Mouse (Mus musculus): Measurements from ENCODE around the gene Hoxc6. TPM values are rescaled to one million over a fixed set of nuclear protein-coding genes. Genes with fewer than 3 reads are reported as not detected.

Gene Hoxc6
- polyA plus RNA-seq, 1 experiment from 2014 or later = not detected

DNA sequence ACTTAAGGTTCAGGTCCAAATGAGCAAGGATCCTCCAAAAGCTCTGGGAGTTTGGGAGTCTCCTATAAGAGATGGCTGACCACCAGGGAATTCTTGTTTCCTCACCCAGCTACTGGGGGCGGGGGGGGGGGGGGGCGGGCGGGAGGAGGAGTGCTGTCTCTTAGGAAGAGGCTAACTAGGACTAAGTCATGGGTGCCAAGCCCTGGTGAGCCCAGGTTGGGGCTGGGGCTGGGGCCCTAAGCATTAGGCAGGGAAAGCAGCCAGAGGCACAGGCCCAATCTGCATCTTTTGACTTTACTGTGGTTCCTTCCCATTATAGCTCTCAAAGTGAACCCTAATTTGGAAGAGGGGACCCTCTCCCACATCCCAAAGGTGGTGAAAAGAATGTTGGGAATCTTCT lies 34.1 kb downstream of the Hoxc6 start:
- H3K4me3 ChIP-seq = no peak overlapping the region
- peak; percentile 12 for DNase-seq (ENCODE audit: low spot score)
- peaks cover 100% of the 10 kb centered on the region for H3K27me3 ChIP-seq (ENCODE audit: insufficient read depth, poor library complexity, severe bottlenecking)
- H3K4me1 ChIP-seq (replicated peaks) = peaks cover 7% of the 10 kb centered on the region; the same call in 1 of the 2 replicates
- H3K36me3 ChIP-seq = no peaks in the 10 kb centered on the region
- H3K27ac ChIP-seq = no peak overlapping the region
- 0% methylated on average over 3 of the region's 3 CpGs for WGBS
- no peaks in the 10 kb centered on the region for H3K9me3 ChIP-seq

DNA sequence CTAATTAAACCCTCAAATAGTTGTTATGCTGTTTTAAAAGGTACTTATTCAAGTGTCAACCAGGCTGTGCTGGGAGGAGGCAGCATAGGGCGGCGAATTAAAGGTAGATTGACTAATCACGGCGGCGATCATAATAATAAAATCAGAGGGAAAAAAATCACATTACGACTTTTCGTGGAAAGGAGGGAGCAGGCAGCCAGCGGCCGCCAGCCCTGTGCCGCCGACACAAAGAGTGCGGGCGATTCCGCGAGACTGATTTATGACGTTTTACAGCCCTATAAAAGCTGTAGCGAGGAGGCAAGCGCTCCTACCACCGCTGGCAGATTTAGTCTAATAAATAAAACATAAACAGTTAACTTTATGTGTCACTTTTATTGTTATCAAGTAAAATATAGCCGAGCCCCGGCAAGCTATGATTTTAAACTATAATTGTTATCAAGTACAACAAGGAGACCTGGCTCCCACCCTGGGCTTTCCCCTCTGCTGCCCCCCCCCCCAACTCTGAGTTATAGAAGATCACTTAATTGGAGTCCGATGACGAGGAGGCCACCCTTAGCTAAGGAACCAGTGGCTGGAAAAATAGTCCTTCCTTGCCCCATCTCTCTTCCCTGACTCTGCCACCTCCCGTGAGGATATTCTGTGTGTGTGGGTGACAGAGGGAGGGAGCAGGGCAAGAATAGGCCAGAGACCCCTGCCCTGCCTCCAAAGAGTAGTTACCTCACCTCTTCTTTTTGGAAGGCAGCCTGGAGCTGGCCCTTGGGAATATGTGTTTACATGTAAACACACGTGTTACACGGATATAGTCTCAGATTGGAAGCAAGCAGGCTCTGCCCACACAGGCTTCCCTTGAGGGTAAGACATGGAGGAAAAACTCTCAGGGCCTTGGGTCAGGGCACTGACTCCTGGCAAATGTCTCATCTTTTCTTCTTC lies 34.9 kb downstream of the Hoxc6 start:
- Histone ChIP-seq H3K4me3 (no peak overlapping the region), H3K27ac (no peak overlapping the region), H3K9me3 (no peaks in the 10 kb centered on the region), H3K36me3 (no peaks in the 10 kb centered on the region), H3K27me3 (ENCODE audit: insufficient read depth, poor library complexity, severe bottlenecking) (peaks cover 100% of the 10 kb centered on the region), H3K4me1 (replicated peaks) (peaks cover 7% of the 10 kb centered on the region; the same call in 1 of the 2 replicates)
- 1% methylated on average over 26 of the region's 26 CpGs for WGBS
- peak; percentile 37 for DNase-seq (ENCODE audit: low spot score)

DNA sequence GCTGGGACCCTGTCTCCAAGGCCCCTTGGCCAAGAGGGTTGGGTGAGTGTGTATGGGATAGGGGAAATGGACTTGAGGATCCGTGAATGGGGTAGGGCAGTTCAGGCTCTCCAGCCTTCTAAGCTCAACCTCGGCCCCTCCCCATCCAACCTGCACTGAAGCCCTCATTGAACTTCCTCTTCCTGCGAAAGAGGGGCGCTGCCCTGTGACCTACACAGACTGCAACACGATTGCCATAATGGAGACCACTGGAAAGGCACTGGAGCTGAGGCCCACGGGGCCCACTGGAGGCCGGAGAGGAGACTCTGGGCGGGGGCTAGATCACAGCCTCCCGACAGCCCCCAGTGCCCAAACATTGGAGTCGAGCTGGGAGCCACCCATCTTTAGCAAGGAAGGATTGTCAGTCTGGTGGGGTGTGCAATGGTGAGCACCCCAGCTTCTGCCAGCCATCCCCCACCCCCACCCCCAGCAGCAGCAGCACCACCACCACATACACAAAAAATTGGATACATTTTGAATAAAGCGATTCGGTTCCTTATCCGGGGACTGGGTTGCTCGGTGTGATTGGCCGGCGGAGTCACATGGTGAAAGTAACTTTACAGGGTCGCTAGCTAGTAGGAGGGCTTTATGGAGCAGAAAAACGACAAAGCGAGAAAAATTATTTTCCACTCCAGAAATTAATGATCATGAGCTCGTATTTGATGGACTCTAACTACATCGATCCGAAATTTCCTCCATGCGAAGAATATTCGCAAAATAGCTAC lies 36.2 kb downstream of the Hoxc6 start:
- no peak overlapping the region for H3K27ac ChIP-seq
- H3K4me3 ChIP-seq = peak overlapping the region; percentile 42
- peaks cover 100% of the 10 kb centered on the region for H3K27me3 ChIP-seq (ENCODE audit: insufficient read depth, poor library complexity, severe bottlenecking)
- peak; percentile 38 for DNase-seq (ENCODE audit: low spot score)
- H3K36me3 ChIP-seq = no peaks in the 10 kb centered on the region
- no peaks in the 10 kb centered on the region for H3K9me3 ChIP-seq
- WGBS = under 1% methylated on average over 24 of the region's 24 CpGs
- peaks cover 7% of the 10 kb centered on the region; the same call in 1 of the 2 replicates for H3K4me1 ChIP-seq (replicated peaks)

DNA sequence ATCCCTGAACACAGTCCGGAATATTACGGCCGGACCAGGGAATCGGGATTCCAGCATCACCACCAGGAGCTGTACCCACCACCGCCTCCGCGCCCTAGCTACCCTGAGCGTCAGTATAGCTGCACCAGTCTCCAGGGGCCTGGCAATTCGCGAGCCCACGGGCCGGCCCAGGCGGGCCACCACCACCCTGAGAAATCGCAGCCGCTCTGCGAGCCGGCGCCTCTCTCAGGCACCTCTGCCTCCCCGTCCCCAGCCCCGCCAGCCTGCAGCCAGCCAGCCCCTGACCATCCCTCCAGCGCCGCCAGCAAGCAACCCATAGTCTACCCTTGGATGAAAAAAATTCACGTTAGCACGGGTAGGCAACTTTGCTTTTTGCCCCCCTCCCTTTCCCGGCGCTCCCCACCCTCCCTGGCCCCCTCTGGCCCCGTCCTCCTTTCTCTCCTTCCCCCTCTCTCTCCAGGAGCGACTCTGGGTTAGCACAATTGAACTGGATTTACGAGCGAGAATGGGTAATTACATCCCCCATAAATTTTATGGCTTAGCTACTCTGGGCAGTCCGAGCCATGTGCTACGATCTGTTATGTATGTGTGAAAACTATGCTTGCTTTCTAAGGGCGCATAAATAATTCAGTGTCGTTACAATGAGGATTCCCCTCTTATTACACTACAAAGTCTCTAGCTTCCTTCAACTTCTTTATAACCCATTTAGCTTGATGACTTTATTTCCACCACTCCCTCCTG lies 36.9 kb downstream of the Hoxc6 start:
- peak; percentile 46 for DNase-seq (ENCODE audit: low spot score)
- H3K27me3 ChIP-seq (ENCODE audit: insufficient read depth, poor library complexity, severe bottlenecking) = peaks cover 100% of the 10 kb centered on the region
- H3K27ac ChIP-seq = peak overlapping the region; percentile 53; the same call in 1 of the 2 replicates
- H3K36me3 ChIP-seq = no peaks in the 10 kb centered on the region
- H3K4me1 ChIP-seq (replicated peaks) = peaks cover 7% of the 10 kb centered on the region; the same call in 1 of the 2 replicates
- no peaks in the 10 kb centered on the region for H3K9me3 ChIP-seq
- H3K4me3 ChIP-seq = peak overlapping the region; percentile 42
- under 1% methylated on average over 34 of the region's 34 CpGs for WGBS

DNA sequence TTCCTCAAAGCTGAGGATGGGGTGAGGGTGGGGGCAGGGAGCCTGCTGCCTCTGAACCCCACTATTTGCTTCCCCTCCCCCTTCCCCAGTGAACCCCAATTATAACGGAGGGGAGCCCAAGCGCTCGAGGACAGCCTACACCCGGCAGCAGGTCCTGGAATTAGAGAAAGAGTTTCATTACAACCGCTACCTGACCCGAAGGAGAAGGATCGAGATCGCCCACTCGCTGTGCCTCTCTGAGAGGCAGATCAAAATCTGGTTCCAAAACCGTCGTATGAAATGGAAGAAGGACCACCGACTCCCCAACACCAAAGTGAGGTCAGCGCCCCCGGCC lies 37.5 kb downstream of the Hoxc6 start:
- DNase-seq (ENCODE audit: low spot score) = peak; percentile 39
- Histone ChIP-seq H3K4me3 (peak overlapping the region; percentile 42), H3K36me3 (no peaks in the 10 kb centered on the region), H3K27me3 (ENCODE audit: insufficient read depth, poor library complexity, severe bottlenecking) (peaks cover 100% of the 10 kb centered on the region), H3K27ac (peak overlapping the region; percentile 26; the same call in 1 of the 2 replicates), H3K9me3 (no peaks in the 10 kb centered on the region), H3K4me1 (replicated peaks) (peaks cover 7% of the 10 kb centered on the region; the same call in 1 of the 2 replicates)
- under 1% methylated on average over 14 of the region's 14 CpGs for WGBS

DNA sequence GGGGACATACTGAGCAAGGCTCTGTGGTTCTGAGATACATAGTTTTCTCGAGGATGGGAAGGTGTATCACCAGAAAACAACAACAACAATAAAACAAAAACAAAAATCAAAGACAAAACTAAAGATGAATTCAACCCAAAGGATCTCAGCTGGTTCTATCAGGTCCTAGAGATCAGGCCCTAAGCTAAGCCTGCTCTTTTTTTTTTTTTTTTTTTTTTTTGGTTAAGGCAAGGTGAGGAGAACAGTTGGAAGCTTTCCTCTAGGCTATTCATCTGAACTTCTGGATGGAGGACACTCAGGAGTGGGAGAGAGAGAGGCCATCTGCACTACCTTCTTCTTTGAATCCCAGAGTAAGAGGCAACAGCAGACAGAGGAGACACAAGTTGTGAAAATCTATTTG lies 39.5 kb downstream of the Hoxc6 start:
- H3K4me3 ChIP-seq = no peak overlapping the region

DNA sequence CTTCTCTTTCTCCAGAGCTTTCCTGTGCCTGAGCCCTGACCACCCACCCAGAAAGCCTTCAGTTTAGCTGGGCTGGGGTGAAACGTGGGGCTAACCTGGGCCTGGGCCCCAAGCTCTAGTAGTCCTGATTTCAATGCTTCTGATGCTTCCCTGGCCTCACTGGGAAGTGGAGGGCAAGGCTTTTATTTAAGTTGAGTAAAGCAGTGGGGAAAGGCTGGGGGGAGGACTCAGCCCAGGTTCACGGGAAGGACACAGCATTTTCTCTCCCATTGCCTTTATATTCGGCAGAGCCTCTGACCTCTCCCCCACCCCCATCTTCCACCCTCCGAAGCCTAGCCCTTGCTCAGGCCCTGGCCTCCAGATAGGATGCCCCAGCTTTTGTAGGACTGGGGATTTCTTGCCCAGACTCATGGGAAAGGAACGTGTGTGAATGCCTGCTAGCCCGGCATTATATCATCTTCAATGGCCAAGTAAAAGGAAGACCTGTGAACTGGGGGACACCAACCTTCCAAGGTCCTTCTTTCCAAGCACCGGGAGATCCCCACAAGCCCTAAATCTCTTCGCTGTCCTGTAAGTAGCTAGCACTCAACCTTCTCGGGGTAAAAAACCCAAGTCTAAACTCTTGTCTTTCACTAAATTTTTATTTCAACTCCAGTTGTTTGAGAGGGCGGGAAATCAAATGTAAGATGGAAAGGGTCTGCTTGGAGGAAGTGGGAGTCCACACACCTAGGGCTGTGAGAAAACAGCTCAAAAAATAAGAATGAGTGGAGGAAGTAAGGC lies 40.8 kb downstream of the Hoxc6 start:
- Histone ChIP-seq H3K9me3 (no peaks in the 10 kb centered on the region), H3K27me3 (ENCODE audit: insufficient read depth, poor library complexity, severe bottlenecking) (peaks cover 100% of the 10 kb centered on the region), H3K4me3 (no peak overlapping the region), H3K27ac (no peak overlapping the region), H3K4me1 (replicated peaks) (peaks cover 7% of the 10 kb centered on the region; the same call in 1 of the 2 replicates), H3K36me3 (no peaks in the 10 kb centered on the region)
- 8% methylated on average over 10 of the region's 10 CpGs for WGBS
- peak; percentile 26 for DNase-seq (ENCODE audit: low spot score)

More for the DNA sequence above, 39.5 kb downstream of the Hoxc6 start:
- WGBS = 18% methylated on average over 1 of the region's 1 CpGs
- peaks cover 7% of the 10 kb centered on the region; the same call in 1 of the 2 replicates for H3K4me1 ChIP-seq (replicated peaks)
- H3K27me3 ChIP-seq (ENCODE audit: insufficient read depth, poor library complexity, severe bottlenecking) = peaks cover 100% of the 10 kb centered on the region
- no peaks in the 10 kb centered on the region for H3K36me3 ChIP-seq
- no peaks in the 10 kb centered on the region for H3K9me3 ChIP-seq
- no peak for DNase-seq (ENCODE audit: low spot score)
- H3K27ac ChIP-seq = no peak overlapping the region

DNA sequence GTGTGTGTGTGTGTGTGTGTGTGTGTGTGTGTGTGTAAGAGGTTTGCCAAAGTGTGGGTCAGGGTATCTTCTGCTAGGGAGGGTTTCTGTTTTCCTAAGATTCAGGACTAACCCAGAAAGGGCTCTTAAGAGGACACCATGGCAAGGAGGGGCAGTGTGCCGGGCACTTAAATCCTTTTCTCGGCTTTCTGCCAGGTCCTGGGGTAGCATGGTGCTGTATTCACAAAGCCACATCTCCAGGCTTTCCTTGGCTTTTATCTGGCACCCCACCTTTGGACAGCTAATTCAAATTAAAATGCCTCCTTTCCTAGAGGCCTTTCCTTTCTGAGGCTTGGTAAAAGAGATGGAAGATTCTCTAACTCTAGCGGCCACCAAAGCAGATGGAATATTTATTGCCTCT lies 41.6 kb downstream of the Hoxc6 start:
- 7% methylated on average over 3 of the region's 3 CpGs for WGBS
- no peaks in the 10 kb centered on the region for H3K9me3 ChIP-seq
- H3K4me1 ChIP-seq (replicated peaks) = peaks cover 3% of the 10 kb centered on the region; the same call in 1 of the 2 replicates
- H3K27me3 ChIP-seq (ENCODE audit: insufficient read depth, poor library complexity, severe bottlenecking) = peaks cover 100% of the 10 kb centered on the region
- no peaks in the 10 kb centered on the region for H3K36me3 ChIP-seq
- DNase-seq (ENCODE audit: low spot score) = peak; percentile 20
- H3K27ac ChIP-seq = no peak overlapping the region
- H3K4me3 ChIP-seq = no peak overlapping the region

DNA sequence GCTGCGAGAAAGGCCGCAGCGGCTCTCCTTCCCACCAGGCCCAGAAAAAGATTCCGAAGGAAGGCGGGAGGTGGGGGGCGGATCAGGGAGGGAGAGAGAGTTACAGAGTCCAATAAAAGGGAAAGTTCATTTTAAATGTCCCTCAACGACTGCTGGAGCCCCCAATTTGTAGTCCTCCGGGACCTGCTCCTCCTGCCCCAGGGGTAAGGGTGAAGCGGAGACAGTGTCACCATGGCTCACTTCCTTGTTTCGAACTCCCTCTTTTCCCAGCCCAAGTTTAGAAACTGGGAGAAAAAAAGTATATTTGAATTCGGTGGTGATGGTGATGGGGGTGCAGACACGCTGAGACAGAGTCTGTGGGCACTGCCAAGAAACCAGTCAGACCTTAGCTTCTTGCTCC lies 42.5 kb downstream of the Hoxc6 start:
- Histone ChIP-seq H3K36me3 (no peaks in the 10 kb centered on the region), H3K4me1 (replicated peaks) (no peaks in the 10 kb centered on the region), H3K27ac (no peak overlapping the region; the same call in 1 of the 2 replicates), H3K4me3 (no peak overlapping the region; the same call in 1 of the 2 replicates), H3K27me3 (ENCODE audit: insufficient read depth, poor library complexity, severe bottlenecking) (peaks cover 100% of the 10 kb centered on the region), H3K9me3 (no peaks in the 10 kb centered on the region)
- WGBS = 1% methylated on average over 12 of the region's 12 CpGs
- no peak for DNase-seq (ENCODE audit: low spot score)

DNA sequence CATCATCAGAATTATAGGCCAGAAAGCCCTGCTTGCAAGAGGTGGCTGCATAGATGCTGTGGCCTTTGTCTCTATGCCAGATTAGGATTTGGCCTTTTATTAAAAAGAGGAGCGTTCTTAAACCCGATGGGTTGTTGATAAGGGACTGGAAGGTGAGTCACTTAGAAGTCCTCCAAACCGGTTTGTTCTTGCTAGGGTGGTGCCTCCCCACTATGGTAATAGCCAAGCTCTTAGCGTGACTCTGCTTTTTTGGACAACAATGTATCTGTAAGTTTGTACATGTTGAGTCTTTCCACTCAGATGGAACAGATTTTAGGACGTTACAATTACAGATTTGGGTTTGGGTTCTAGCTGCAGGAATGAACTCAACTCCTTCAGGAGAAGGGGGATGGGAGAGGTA lies 43.6 kb downstream of the Hoxc6 start:
- H3K9me3 ChIP-seq = no peaks in the 10 kb centered on the region
- peaks cover 100% of the 10 kb centered on the region for H3K27me3 ChIP-seq (ENCODE audit: insufficient read depth, poor library complexity, severe bottlenecking)
- no peak overlapping the region for H3K4me3 ChIP-seq
- no peaks in the 10 kb centered on the region for H3K4me1 ChIP-seq (replicated peaks)
- H3K36me3 ChIP-seq = no peaks in the 10 kb centered on the region
- no peak overlapping the region for H3K27ac ChIP-seq
- 13% methylated on average over 5 of the region's 5 CpGs for WGBS
- DNase-seq (ENCODE audit: low spot score) = no peak

DNA sequence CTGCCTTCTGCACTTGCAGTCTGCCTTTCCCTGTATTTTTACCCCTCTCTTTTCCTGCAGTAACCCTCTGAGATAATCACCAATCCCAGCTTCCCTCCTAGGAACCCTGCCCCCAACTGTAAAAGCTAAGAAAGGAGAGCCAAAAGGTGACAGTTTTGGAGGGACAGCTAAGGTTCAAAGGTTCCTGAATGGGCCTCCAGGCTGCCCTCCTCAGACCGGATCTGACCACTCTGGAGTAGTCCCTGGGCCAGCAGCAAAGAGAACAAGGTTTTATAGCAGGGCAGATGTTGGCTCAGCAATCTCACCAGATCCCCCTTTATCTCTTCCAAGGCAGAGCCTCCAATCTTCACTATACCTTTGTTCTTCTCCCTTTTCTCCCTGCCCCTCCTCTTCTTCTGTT lies 44.2 kb downstream of the Hoxc6 start:
- WGBS = 3% methylated on average over 1 of the region's 1 CpGs
- Histone ChIP-seq H3K4me3 (no peak overlapping the region), H3K4me1 (replicated peaks) (no peaks in the 10 kb centered on the region), H3K9me3 (no peaks in the 10 kb centered on the region), H3K27me3 (ENCODE audit: insufficient read depth, poor library complexity, severe bottlenecking) (peaks cover 100% of the 10 kb centered on the region), H3K36me3 (no peaks in the 10 kb centered on the region), H3K27ac (no peak overlapping the region)
- peak; percentile 5 for DNase-seq (ENCODE audit: low spot score)

DNA sequence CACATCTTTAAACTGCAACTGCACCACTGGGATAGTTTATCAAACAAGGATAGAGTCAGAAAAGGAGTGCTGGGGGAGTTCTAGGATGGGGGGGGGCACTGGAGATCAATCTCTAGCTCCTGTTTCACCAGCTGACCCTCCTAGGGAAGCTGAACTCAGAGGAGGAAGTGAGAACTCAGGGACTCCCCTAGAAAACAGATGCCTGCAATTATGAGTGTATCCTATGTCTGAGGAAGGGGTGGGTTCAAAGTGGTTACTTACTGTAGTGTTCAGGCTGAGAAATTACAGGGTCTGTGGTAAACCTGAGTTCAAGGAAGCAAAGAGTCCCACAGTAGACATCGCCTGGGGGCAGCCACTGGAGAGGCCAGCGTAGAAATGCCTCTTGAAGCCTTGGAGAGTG lies 53.6 kb downstream of the Hoxc6 start:
- Histone ChIP-seq H3K9me3 (no peaks in the 10 kb centered on the region), H3K4me1 (replicated peaks) (no peaks in the 10 kb centered on the region), H3K4me3 (no peak overlapping the region), H3K36me3 (no peaks in the 10 kb centered on the region), H3K27me3 (ENCODE audit: insufficient read depth, poor library complexity, severe bottlenecking) (peaks cover 98% of the 10 kb centered on the region), H3K27ac (no peak overlapping the region)
- DNase-seq (ENCODE audit: low spot score) = no peak
- WGBS = 76% methylated on average over 2 of the region's 2 CpGs

Data from hindbrain, embryonic 10.5 days (tissue).